Mouse (Mus musculus) urinary bladder, adult 18-20 months (tissue): Measurements from ENCODE around the gene Prim1.

ENCODE experiments used
- DNase-seq, 2 experiments: peaks; one replicate each; pipeline ENCODE4 v3.0.0; 2022; ENCODE audit warnings: low spot score in 2 of 2, mixed read lengths in 2 of 2

The Prim1 gene

DNA sequence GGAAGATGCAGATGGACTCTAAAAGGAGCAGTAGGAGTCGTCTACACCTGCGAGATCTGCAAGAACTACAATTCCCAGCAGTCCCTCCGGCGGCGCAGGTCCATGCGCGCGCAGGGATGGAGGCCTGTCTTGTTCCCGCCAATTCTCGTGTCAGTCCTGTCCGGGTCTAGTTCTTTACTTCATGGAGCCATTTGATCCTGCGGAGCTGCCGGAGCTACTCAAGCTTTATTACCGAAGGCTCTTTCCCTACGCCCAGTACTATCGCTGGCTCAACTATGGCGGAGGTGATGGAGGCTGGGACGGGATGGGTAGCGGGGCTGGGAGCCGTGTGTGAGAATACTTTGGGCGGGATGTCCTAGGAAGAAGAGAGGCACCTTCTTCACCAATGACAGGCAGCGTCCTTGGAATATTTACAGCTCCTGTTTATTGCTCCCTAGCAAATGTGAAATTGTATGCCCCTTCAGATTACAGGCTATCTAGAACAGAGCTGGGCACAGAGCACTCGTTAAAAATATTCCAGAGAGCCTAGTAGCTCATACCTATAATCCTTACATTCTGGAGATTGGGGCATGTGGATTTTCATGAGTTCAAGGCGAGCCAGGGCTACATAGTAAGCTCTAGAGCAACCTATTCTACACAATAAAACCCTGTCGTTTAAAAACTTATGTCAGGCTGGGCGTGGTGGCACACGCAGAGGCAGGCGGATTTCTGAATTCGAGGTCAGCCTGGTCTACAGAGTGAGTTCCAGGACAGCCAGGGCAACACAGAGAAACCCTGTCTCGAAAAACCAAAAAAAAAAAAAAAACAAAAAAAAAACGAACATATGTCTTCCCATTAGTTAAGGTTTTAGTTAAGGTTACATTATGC, at the start of gene Prim1:
TSS of gene Prim1 (plus strand) at position 101 of the 867 bp plus-strand sequence.
- DNase-seq: peak; percentile 63 to 77

DNA sequence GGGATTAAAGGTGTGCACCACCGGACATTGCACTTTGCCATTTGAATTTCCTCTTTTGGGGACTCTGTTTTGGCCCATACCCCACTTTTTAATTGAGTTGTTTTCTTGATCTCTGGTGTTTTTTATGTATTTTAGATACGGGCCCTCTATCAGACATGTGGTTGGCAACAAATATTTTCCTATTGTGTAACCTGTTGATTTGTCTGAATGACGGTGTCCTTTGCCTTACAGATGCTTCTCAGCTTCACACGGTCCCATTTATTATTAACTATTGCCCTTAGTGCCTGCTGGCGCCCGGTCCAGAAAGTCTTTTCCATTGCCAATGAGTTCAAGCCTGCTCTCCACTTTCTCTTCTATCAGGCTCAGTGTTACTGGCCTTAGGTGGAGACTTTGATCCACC, 48.5 kb upstream of the Prim1 start:
- no peak for DNase-seq

DNA sequence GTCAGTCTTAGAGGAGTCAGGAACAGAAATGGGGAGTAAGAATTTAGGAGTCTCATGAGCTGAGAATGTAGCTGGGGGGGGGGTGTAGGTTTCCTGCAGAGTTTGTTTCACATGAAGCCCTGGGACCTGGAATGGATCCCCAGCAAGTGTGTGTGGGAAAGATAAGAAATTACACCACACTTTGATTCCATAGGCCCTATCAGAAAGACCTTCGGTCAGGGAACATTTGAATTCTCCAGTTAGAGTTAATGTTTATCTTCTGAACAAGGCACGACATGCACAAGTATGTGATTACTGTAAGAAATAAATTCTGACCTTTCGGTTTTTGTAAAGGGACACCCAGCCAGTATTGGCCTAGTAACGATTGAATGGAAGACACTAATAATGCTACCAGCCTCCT, 45.1 kb upstream of the Prim1 start:
- DNase-seq: no peak

DNA sequence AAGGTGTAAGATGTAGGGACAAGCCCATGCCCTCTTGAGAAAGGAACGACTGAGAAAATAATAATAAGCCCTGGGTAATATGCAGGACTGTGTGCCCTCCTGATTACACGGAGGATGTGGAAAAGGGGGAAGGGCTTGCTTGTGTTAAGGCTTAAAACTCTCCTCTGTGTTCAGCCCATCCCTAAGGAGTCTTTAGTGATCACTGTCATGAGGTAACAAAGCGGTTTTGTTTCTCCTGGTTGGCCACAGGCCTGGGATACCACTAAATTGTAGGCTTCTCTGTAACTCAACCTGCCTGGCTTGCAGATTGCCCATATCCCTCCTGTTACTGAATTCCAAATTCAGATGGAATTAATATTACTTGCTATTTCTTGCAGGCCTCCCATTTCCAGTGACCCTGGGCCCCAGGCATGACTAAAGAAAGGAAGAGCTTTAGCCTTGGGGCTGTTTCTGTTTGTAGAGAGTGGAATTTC, 44.6 kb upstream of the Prim1 start:
- no peak for DNase-seq

DNA sequence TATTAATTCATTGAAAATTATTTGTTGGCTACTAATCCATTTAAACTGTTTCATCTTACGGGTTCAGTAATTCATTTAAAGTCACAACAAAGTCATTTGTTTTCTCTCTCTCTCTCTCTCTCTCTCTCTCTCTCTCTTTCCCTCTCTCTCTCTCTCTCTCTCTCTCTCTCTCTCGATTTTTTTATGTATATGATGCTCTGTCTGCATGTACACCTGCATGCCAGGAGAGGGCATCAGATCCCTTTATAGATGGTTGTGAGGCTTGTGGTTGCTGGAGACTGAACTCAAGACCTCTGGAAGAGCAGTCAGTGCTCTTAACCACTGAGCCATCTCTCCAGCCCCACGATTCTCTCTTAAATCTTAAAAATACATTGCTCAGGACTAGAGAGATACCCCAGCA, 43.8 kb upstream of the Prim1 start:
- DNase-seq: no peak

DNA sequence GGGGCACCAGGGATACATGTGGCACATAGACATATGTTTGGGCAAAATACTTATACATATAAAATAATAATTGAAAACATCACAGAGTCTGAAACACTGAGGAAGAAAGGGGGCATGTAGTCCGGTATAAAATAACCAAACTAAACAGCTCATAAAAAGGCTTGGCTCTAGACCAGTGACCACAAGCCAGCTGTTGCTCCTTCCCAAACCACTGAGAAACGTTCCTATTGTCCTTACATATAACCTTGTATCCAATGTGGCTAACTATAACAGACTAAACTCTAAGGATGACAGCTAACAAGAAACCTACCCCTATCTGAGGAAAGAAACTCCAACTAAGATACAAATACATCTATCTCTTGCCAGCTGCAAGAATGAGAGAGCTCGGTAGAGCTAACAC, 40.9 kb upstream of the Prim1 start:
- DNase-seq: no peak

DNA sequence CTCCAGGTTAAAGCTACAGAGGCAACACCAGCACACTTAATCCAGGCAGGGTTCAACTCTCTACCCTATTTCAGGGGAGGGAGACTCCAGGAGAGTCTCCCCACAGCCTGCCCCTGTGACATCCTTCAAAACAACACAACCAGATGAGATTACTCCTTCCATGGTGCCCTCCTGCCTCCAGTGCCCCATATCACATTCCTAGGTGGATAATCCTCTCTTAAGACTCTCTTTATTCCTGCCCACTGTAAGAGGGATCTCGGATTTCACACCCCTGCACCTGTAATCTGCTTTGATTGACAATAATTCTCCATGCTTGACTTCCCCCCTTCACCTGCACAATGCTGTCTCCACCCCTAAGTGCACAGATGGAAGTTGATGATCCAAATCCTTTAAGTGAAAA, 39.5 kb upstream of the Prim1 start:
- DNase-seq: no peak

DNA sequence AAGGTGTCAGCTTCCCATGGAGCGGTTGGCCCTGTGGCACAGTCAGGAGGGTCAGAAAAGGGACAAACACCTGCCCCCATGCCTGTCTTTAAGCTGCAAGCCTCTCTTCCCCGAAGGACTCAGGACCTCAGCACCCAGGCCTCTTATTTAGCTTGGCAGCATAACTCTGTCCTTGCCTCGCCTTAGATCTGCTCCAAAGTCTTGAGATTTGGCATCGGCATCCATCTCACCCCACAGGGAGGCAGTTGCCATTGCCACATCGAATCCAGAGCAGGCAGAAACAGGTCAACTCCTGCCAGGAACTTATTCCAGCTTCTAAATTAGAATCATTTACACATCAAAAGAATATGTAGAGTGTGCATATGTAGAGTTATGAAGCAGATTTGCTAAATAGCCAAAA, 30.3 kb upstream of the Prim1 start:
- no peak for DNase-seq

DNA sequence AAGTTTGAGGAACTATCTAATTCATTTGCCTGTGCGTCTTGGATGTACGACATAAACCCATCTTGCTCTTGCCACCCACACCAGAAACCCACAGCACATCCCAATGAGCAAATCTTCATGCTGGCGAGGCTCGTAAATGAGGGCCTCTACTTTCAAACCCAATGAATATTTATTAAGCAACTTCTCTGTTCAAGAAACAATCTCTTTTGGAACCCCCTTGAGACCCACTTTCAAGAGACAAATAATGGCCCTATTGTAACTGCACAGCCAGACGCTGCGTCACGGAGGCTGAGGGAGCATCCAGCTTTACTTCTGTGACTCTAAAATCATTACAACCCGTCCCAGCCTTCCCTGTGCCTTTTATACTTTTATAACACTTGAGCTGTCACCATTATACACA, 29.4 kb upstream of the Prim1 start:
- no peak for DNase-seq

DNA sequence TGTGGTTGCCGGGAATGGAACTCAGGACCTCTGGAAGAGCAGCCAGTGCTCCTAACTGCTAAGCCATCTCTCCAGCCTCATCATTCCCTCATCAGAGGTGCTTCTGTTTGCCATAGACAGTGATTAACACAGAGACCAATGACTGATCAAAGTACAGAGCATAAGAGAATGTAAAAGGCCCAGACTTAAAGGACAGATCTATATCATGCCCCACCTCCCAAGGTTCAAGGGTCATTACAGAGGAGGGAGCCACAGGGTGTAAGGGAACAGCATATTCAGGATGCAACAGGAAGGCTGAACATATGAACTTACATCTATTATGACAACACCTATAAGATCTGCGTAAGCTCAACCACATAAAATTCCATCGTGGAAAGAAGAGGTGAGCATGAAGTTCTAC, 18.3 kb upstream of the Prim1 start:
- no peak for DNase-seq

DNA sequence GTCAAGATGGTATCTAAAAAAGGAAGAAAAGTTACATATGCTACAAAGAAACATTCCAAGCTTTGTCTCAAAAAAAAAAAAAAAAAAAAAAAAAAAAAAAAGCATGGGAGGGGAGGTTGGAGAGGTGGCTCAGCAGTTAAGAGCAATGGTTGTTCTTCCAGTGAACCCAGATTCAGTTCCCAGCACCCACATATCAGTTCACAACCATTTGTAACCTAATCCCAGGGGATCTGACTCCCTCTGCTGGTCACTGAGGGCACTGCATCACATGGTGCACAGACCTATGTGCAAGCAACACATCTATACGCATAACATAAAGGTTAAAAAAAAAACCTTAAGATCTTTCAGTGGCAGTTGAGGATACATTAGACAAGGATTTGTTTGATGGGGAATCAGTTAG, 16.7 kb upstream of the Prim1 start:
- no peak for DNase-seq

DNA sequence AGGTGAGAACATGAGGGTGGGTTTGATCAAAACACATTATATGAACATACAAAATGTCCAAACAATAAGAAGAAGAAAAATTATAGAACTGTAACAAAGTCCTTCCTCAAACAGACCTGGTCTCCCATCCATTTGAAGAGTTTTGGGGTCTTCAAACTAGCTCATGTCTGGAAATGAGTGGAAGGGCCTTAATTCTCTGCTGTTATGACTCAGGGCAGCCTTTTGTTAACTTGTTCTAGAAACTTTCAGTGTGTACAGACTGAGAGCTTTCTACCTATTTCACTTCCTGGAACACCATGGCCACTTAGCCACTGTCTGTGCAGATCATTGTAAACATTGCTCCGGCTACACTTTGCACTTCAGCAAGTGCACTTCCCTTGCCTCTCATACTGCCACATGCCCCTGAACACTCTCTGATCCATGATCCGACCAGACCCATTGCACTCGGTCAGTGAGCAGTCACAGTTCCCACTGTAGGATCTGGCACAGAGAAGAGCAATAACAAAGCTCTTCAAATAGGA, 11.6 kb upstream of the Prim1 start:
- no peak for DNase-seq

DNA sequence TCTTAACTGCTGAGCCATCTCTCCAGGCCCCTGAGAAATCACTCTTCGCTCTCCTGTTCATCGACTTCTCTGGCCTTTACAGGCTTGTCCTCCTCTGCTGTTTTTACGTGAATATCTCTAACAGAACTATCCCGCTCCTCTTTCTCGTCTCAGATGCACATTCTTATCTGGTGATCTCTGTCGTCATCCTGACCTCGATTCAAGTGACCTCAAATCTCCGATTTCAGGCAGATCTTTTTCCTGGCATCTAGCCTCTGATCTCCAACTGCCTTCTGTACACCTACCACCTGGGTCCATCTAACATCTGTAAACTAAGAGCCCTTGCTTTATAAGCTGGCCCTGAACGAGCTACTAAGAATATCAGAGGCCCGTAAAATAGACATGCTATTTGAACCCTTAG, 10.1 kb upstream of the Prim1 start:
- no peak for DNase-seq

DNA sequence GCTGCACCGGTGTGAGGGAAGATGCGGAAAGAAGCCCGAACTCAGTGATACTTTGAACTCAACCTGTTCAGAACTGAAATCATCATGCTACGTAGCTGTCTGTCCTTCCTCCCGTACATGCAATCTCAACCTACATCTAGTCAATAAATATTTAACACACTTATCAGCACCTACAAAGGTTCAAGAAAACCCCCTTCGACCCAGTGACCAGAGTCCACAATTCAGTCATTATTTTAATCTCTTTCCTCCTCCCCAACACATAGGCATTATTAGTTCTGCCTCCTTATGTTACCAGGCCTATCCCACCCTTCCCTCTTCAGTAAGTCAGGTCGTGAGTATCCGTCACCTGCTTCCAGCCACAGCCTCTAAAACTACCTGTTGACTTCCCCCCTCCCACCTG, 9.5 kb upstream of the Prim1 start:
- no peak for DNase-seq

DNA sequence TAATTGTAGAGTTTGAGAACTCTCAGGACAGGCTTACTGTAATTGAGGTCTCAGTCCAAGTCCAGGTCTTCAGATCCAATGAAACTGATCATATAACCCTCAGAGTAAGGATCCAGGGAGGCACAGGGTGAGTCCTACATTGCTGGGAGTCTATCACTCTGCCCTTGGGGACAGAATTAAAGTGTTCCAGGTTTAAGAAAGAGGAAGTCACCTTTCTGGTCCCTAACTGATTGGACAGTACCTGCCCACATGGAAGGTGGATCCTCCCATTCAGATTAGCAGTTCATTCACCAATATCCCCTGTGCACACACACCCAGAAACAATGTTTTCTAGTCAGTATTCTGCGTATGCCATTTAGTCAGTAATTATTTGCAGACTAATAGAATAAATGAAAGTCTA, 7.5 kb upstream of the Prim1 start, which contains the start of gene Hsd17b6:
TSS of gene Hsd17b6 (minus strand) at position 166 of the 400 bp plus-strand sequence.
- no peak for DNase-seq

DNA sequence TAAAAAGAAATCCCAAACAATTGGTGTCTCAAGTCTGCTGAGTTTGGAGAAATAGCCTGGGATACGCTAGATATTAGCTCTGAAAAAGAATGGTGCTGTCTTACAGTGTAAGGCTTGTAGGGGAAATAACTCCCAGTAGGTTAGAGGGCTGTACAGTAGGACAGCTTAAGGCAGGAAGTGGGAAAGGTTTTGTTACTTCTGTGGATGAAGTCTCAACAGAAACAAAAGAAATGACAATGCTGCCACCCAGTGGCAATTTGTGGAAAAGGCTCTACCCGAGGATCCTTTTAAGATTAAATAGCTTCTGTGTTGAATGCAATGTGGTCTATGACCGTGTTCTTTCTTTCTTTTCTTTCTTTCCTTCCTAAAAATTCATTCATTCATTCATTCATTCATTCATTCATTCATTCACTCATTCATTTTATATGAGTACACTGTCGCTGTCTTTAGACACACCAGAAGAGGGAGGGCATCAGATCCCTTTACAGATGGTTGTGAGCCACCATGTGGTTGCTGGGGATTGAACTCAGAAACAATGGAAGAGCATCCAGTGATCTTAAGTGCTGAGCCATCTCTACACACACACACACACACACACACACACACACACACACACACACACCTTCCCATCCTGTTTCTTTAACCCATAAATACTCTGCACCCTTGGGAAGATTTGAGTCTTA, 6.6 kb upstream of the Prim1 start:
- DNase-seq: peak; percentile 38 to 48

DNA sequence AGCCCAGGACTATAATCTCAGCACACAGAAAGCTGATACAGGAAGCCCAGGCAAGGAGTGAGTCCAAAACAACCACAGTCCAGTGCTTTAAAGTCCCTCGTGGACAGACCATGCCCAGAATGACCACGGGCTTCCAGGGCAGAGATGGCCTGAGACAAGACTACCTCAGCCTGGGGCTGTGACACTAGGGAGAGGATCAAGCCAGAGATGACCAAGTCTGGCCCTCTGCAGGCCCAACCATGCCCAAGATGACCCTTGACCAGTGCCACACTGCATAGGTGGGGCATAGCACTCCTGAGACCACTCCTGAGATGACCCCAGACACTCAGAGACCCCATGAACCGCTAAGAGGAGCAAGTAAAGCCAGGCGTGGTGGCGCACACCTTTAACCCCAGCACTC, 5.2 kb upstream of the Prim1 start:
- DNase-seq: no peak

DNA sequence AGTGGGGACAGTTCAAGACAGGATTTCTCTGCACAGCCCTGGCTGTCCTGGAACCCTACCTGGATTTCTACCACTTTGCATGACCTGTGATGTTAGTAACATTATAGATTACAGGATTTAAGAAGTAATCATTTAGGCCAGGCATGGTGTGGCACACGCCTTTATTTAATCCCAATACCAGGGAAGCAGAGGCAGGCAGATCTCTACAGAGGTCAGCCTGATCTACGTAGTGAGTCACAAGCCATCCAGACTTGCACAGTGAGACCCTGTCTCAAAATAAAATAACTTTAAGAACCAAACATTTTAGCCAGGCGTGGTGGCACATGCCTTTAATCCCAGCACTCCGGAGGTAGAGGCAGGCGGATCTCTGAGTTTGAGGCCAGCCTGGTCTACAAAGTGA, 7.2 kb downstream of the Prim1 start:
- no peak for DNase-seq

DNA sequence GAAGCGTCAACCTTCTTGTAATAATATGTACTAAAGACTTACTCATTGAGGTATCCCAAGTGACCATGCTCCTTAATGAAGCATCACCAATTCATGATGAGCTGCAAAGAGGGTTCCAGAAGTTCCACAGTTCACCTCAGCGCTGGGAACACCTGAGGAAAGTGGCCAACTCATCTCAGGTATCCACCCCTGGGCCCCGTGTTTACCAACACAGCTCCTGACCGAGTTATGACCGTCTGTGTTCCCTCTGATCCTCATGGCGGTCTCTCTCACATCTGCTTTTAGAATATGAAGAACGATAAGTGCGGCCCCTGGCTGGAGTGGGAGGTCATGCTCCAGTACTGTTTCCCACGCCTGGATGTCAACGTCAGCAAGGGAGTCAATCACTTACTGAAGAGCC, 8.5 kb downstream of the Prim1 start:
- no peak for DNase-seq

DNA sequence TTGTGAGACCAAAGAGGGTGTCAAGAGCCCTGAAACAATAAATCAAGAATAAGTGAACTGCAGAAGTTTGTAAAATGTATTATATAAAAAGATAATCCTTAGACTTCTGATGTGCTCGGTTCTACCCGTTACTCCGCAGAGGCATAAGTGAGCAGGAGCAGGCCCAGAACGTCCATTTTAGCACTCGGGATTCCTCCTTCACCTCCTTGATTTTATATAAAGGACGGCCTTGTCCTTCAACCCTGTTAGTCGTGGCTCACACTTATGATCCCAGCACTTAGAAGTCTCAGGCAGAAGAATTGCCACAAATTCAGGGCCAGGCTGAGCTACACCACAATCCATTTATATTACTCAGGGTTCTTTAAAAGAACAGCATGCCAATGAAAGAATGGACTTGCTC, 15.0 kb downstream of the Prim1 start:
- DNase-seq: no peak

DNA sequence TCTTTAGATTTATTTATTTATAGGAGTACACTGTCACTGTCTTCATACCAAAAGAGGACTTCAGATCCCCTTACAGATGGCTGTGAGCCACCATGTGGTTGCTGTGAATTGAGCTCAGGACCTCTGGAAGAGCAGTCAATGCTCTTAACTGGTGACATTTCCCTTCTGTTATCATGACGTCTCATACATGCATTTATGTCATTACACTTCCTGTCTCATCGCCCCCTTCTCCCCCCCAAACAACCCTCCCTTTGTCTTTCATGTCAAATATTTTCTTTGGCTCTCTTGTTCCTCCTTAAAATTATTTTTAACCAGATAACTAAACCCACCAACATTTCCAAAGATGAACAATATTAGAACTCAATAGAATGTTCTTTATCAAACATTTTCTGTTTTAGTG, 15.9 kb downstream of the Prim1 start:
- DNase-seq: no peak

DNA sequence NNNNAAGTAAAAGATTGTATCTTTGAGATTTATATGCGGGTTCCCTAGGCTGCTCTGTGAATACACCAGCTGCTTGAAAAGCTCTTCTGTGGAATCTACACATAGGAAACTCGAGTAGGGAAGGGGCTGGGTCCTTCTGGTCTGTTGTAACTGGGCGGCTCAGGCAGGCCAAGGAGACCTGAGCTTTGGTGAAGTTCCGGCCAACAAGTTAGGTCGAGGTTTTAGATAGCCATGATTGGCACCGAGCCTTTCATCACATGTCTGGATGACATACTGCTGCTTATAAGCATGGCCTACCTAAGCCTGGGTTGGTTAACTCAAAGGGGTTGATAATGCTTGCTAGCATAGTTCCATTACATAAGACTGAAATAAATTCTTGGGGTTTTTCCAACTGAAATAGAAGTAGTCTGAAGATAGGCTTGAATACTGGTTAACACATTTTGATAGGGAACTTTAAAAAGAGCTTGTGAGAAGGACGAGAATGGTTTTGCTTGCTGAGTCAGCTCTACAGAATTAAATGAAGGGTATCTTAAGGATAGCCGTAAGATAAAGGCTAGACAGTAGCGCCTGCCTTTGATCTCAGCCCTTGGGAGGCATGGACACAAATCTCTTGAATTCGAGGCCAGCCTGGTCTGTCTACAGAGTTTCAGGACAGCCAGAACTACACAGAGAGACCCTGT, 21.9 kb downstream of the Prim1 start:
- DNase-seq: peak in 1 of 2 experiments; percentile 33
